Mouse (Mus musculus): ENCODE measurements around the gene Yif1b. TPM values are rescaled to one million over a fixed set of nuclear protein-coding genes. Genes with fewer than 3 reads are reported as not detected.

Yif1b gene
- polyA plus RNA-seq, 1 experiment: 53.2 TPM

DNA sequence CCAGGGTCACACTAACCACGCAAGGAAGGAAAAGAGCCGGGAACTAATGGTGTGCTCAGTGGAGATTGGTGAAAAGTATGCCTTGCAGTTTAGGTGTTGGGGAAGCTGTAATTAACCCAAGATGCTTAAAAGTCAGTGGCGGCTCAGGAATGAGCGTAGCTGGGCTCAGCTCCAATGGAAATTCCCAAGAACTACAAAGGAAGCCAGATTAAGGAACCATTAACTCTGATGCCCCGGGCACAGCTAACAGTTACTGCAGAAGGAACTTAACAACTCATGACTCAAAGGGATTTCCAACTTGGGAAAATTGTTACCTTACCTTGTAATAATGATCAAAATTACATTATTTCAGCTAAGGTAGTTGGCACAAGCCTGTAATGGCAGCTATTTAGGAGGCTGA, 38.6 kb downstream of the Yif1b start:
- DNase-seq (ENCODE audit: low read depth, low spot score): no peak
- 21% methylated on average over 5 of the region's 5 CpGs for WGBS

DNA sequence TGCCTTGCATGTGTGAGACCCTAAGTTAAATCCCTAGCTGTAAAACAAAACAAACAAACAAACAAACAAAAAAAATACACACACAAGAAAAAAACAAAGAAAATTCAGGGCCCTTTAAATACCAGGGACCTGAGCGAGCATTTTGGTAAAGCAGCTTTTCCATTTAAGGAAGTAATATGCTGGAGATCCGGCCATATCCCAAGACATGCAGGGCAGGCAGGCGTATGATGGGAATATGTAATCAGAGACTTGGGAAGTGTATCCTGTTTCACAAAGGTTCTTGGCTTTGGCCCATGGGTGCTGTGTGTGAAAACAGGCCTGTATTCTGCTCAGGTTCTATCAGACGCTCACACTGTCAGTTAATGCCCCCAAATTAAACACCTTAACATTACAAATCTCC, 39.4 kb downstream of the Yif1b start:
- 38% methylated on average over 4 of the region's 4 CpGs for WGBS
- no peak for DNase-seq (ENCODE audit: low read depth, low spot score)

GRCm38 (mm10) chr7:29279261-29279660, 41.1 kb downstream of the Yif1b start:
- DNase-seq (ENCODE audit: low read depth, low spot score): no peak

DNA sequence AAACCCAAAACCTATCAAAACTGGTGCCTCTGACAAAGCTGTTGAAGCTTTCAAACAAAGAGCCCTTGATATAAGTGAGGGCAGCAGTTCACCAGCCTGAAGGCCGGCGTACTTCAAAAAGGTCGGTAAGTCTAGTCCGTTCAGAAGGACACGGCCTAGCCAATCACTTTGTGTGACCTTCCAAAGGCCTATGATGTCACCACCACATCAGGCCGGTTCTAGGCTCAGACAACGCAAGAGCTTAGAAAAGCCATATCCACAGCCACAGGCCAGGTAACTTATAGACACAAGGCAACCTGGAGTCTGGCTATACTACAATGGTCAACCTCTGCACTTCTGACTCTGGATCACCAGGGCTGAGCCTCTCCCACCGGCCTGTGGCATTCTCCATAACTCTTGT, 41.8 kb downstream of the Yif1b start:
- WGBS: 26% methylated on average over 8 of the region's 8 CpGs
- no peak for DNase-seq (ENCODE audit: low read depth, low spot score)

DNA sequence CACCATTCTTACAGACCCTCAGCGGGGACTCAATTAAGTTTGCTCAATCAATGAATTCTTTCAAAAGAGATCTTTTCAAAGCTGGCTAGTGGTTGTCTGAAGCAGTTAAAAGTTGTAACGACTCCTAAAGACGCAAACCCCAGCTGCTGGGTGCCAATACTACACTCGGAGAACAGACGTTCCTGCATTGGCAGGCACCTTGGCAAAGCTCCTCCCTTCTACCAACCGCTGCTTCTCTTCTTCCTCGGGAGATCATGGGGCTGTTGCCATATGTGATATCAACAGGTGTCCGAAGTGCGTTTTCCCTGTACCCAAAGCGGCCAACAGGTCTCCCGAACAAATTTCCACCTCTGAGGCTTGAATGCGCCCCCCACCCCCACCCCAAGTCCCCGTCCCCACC, 42.7 kb downstream of the Yif1b start:
- no peak for DNase-seq (ENCODE audit: low read depth, low spot score)
- 11% methylated on average over 13 of the region's 13 CpGs for WGBS

- DNase-seq (ENCODE audit: low read depth, low spot score): no peak
- 1% methylated on average over 80 of the region's 80 CpGs for WGBS
Measured at GRCm38 (mm10) chr7:29281201-29282073, 43.3 kb downstream of the Yif1b start, which contains the start of gene Spint2. Spint2 (minus strand) TSS chr7:29281912.

DNA sequence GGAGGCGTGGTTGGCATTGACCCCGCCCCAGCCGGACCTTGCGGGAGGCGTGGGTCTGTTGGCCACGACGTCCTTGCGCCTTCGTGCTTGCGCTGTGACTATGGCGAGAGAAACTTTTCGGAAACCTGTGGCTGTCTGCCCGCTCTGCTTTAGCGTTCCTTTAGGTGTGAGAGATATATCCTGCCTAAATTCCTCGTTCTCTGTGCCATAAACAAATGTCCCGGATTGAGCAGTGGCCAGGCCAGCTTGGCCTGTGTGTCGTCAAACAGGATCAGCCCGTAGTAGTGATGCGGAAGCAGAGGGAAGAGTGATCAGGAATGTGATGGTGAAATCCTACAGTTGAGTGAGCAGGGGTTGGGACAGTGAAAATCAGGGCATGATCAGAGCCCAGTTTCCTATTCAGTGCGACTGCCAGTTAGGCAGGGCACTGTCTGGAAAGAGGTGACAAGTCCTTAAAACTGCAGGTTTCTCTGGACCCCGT, 44.0 kb downstream of the Yif1b start:
- WGBS: 5% methylated on average over 21 of the region's 21 CpGs
- DNase-seq (ENCODE audit: low read depth, low spot score): no peak

- no peak for DNase-seq (ENCODE audit: low read depth, low spot score)
- 73% methylated on average over 4 of the region's 4 CpGs for WGBS
Measured at GRCm38 (mm10) chr7:29283876-29284275, 45.7 kb downstream of the Yif1b start.

GRCm38 (mm10) chr7:29284523-29284922, 46.4 kb downstream of the Yif1b start:
- no peak for DNase-seq (ENCODE audit: low read depth, low spot score)
- 61% methylated on average over 6 of the region's 6 CpGs for WGBS

DNA sequence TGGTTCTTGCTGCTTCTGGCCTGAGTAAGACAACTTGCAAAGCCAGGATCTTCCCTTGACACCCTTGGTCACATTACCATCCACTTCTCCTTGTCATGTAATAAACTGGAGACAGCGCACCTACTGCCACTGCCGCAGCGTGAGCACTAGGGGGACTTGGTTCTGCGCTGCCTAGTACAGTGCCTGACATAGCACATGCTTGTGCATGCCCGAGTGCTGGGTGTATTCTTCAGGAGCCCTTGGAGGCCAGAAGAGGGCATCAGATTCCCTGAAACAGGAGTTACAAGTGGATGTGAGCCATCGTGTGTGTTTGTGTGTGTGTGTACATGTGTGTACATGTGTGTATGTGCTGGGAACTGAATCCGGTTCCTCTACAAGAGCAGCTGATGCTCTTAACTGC, 49.4 kb downstream of the Yif1b start:
- DNase-seq (ENCODE audit: low read depth, low spot score): no peak
- WGBS: 51% methylated on average over 7 of the region's 7 CpGs

- no peak for DNase-seq (ENCODE audit: low read depth, low spot score)
- 35% methylated on average over 2 of the region's 2 CpGs for WGBS
Measured at GRCm38 (mm10) chr7:29288079-29288478, 50.0 kb downstream of the Yif1b start.

DNA sequence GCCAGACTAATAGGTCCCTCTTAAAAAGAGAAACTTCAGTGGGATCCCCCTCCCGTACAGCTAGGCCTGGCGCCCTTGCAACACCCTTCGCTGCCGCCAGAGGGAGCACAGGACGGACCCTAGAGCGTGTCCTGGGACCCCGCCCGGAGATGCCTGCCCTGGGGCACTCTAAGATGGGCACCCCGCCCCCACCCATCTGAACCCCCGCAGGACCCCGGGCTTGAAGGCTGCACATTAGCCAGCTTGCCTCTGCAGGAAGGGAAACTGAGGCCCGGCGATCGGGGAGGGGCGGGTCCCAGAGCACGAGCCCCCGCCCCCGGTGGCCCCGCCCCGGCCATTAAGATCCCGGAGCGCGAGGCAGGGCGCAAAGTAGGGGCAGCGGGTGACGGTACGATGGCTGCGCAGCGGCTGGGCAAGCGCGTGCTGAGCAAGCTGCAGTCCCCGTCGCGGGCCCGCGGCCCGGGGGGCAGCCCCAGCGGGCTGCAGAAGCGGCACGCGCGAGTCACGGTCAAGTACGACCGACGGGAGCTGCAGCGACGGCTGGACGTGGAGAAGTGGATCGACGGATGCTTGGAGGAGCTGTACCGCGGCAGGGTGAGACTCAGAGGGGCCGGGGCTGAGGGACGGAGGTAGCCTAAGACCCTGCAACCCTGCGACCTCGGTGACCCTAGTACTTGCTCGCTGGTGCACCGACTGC, 51.0 kb downstream of the Yif1b start, which contains the start of gene Ppp1r14a:
Gene Ppp1r14a, plus strand, starts transcription at position 367 of the 697 bp plus-strand sequence.
- no peak for DNase-seq (ENCODE audit: low read depth, low spot score)
- 2% methylated on average over 59 of the region's 59 CpGs for WGBS

DNA sequence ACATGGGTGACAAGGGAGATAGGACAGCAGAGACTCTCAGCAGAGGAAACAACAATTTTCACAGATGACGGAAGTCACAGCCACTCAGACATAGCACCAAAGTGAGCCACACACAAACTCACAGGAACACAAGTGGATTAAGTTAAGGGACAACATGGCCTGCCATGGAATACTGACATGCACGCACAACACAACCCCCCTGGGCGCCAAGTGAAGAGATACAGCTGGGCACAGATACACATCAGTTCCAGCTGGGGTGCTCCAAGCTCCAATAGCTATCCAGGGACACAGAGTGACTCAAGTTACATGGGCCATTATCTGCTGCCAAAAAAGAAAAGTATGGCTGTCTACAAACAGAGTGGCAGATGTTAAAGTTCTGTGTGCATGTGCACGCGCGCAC, 51.7 kb downstream of the Yif1b start:
- no peak for DNase-seq (ENCODE audit: low read depth, low spot score)
- 72% methylated on average over 6 of the region's 6 CpGs for WGBS

GRCm38 (mm10) chr7:29290691-29291485, 52.8 kb downstream of the Yif1b start:
- DNase-seq (ENCODE audit: low read depth, low spot score): no peak
- 58% methylated on average over 11 of the region's 11 CpGs for WGBS

GRCm38 (mm10) chr7:29291616-29292457, 53.7 kb downstream of the Yif1b start:
- DNase-seq (ENCODE audit: low read depth, low spot score): no peak
- WGBS: 38% methylated on average over 7 of the region's 7 CpGs

DNA sequence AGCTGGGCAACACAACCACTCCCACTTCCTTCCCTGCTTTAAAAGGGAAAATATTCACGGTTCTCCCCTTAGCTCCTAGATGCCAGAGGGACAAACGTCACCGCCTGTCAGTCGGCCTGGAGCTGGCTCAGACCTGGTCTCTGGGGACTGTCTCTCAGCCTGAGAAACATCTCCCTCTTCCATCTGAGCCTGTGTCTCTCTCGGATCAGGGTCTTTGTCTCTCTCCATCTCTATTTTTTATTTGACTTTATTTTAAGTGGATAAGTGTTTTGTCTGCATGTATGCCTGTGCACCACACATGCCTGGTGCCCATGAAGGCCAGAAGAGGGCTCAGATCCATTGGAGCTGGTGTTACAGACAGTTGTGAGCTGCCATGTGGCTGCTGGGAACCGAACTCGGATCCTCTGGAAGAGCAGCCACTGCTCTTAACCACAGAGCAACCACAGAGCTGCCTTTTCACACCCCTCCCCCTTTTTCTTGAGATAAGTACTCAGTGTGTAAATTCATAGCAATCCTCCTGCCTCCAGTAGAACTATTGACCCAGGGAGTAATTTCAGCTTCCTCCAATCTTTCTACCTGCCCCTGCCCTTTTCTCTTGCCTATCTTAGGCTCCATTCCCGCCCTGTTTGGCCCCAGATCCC, 54.4 kb downstream of the Yif1b start:
- no peak for DNase-seq (ENCODE audit: low read depth, low spot score)
- 57% methylated on average over 8 of the region's 8 CpGs for WGBS

- no peak for DNase-seq (ENCODE audit: low read depth, low spot score)
- 56% methylated on average over 19 of the region's 19 CpGs for WGBS
Measured at GRCm38 (mm10) chr7:29293131-29294065, 55.3 kb downstream of the Yif1b start.

Data from large intestine, adult 2 months (tissue).